Mouse (Mus musculus) CD4-positive, CD25-positive, alpha-beta regulatory T cell, adult 4 months (primary cell): Measurements from ENCODE around the gene Frmpd4. TPM values are rescaled to one million over a fixed set of nuclear protein-coding genes. Genes with fewer than 3 reads are reported as not detected.

ENCODE experiments used
- ATAC-seq: one replicate; pipeline ENCODE4 v1.8.0; 2017
- polyA plus RNA-seq, 2 experiments: library from polyadenylated mRNA; unstranded; fragments of 100-300 nt; shearing (Covaris generic); gene quantifications; one replicate each; pipeline ENCODE4 v1.2.1; 2017

The Frmpd4 gene
- polyA plus RNA-seq, 2 experiments from 2014 or later: not detected

- ATAC-seq: no peak
Observed at GRCm38 (mm10) chrX:167552827-167553226, 1024.2 kb downstream of the Frmpd4 start.

- no peak for ATAC-seq
Observed at GRCm38 (mm10) chrX:167523151-167523550, 1053.9 kb downstream of the Frmpd4 start.

GRCm38 (mm10) chrX:167522528-167522927 lies 1054.5 kb downstream of the Frmpd4 start:
- no peak for ATAC-seq

GRCm38 (mm10) chrX:167518440-167518839 lies 1058.6 kb downstream of the Frmpd4 start:
- no peak for ATAC-seq

- peak; percentile 45 for ATAC-seq
Observed at GRCm38 (mm10) chrX:167497780-167498179, 1079.3 kb downstream of the Frmpd4 start.

GRCm38 (mm10) chrX:167492265-167492664 lies 1084.8 kb downstream of the Frmpd4 start:
- ATAC-seq: no peak

- ATAC-seq: no peak
Observed at GRCm38 (mm10) chrX:167491589-167492207, 1085.3 kb downstream of the Frmpd4 start.

- no peak for ATAC-seq
Observed at GRCm38 (mm10) chrX:167483409-167484177, 1093.4 kb downstream of the Frmpd4 start.

- ATAC-seq: no peak
Observed at GRCm38 (mm10) chrX:167477636-167478035, 1099.4 kb downstream of the Frmpd4 start.

- ATAC-seq: no peak
Observed at GRCm38 (mm10) chrX:167434883-167435282, 1142.1 kb downstream of the Frmpd4 start.

GRCm38 (mm10) chrX:167433950-167434349 lies 1143.1 kb downstream of the Frmpd4 start:
- ATAC-seq: no peak

Other genes with a start within 250 kb of the Frmpd4 start
- 10 to 100 TPM; 39.3 to 40.3 TPM for gene Msl3, start 96.7 kb upstream of the Frmpd4 start, polyA plus RNA-seq
- under 1 TPM in 1 of 2 experiments, not detected in 1; 0.29 TPM for gene Arhgap6, start 217.9 kb upstream of the Frmpd4 start, polyA plus RNA-seq